Comparison of ENCODE assay signal across 17 mouse cellular contexts in genomic region chr9:30834565-30834905, GRCm38 (mm10).
DNase-seq lines count a peak whose midpoint lies in the region; ATAC-seq lines count a peak whose summit lies in the region.
"Had no signal": no experiment of that assay in that cellular context is flagged by ENCODE, and none has a peak within 500 bp of the region (broad histone marks: within the 10 kb centered on the region; RNA-seq: fewer than 3 reads in every experiment).

No protein-coding gene starts in this region.

- H3K27me3 ChIP-seq in intestine, embryonic 14.5 days (replicated peaks; ENCODE audit: control insufficient read depth, insufficient read depth, low read length): no peaks in the 10 kb centered on the region
- no peaks in the 10 kb centered on the region for H3K27me3 ChIP-seq in intestine, embryonic 15.5 days (replicated peaks)
- no peaks in the 10 kb centered on the region for H3K27me3 ChIP-seq in embryonic facial prominence, embryonic 11.5 days (ENCODE audit: control insufficient read depth, insufficient read depth, low read length)
- no peaks in the 10 kb centered on the region for H3K27me3 ChIP-seq in limb, embryonic 12.5 days
- H3K27me3 ChIP-seq: forebrain, embryonic 15.5 days; kidney, embryonic 15.5 days; midbrain, embryonic 13.5 days had no signal

- no peak for ATAC-seq in intestine, embryonic 14.5 days (replicated peaks; ENCODE audit: low FRiP score, low TSS enrichment, low read depth)
- no peak for ATAC-seq in intestine, embryonic 15.5 days
- ATAC-seq in embryonic facial prominence, embryonic 11.5 days (replicated peaks; ENCODE audit: insufficient number of reproducible peaks, low FRiP score, low TSS enrichment, low read depth): peak; percentile 68
- ATAC-seq in limb, embryonic 12.5 days (ENCODE audit: insufficient number of reproducible peaks, insufficient read depth, low FRiP score, low TSS enrichment, low read depth): peak; percentile 69; the same call in 1 of the 2 replicates
- no peak for ATAC-seq in erythroblast, adult 5-6 weeks (replicated peaks; ENCODE audit: low FRiP score, poor library complexity, severe bottlenecking)
- ATAC-seq: forebrain, embryonic 15.5 days; midbrain, embryonic 13.5 days had no signal

- no peak for DNase-seq in intestine, embryonic 14.5 days (ENCODE audit: low spot score)
- DNase-seq in embryo, embryonic 10 days (ENCODE audit: low spot score): peak; percentile 60
- DNase-seq in embryonic facial prominence, embryonic 11.5 days (ENCODE audit: low spot score): peak; percentile 87
- DNase-seq in gastrocnemius, postnatal 36 days: no peak
- DNase-seq in yolk sac, embryonic 10.5 days (ENCODE audit: low spot score): no peak
- DNase-seq: adrenal gland, adult 2 months; cerebellum, adult 18-20 months; heart, adult 2 months had no signal

- 46% methylated on average over 10 of the region's 10 CpGs for WGBS in intestine, embryonic 14.5 days
- WGBS in intestine, embryonic 15.5 days: 62% methylated on average over 10 of the region's 10 CpGs
- WGBS in embryonic facial prominence, embryonic 11.5 days: 24% methylated on average over 10 of the region's 10 CpGs
- 32% methylated on average over 10 of the region's 10 CpGs for WGBS in limb, embryonic 12.5 days

- intact Hi-C loops in gastrocnemius, postnatal 36 days (cut with DNase I): no loop called here

- no peak overlapping the region for H3K4me3 ChIP-seq in intestine, embryonic 14.5 days (ENCODE audit: low read depth, low read length)
- H3K4me3 ChIP-seq in intestine, embryonic 15.5 days (replicated peaks): no peak overlapping the region
- H3K4me3 ChIP-seq in embryonic facial prominence, embryonic 11.5 days (ENCODE audit: low read depth, low read length): no peak overlapping the region
- no peak overlapping the region for H3K4me3 ChIP-seq in limb, embryonic 12.5 days (replicated peaks)
- H3K4me3 ChIP-seq: forebrain, embryonic 15.5 days; heart, adult 2 months; kidney, embryonic 15.5 days; layer of hippocampus, adult 2 months; midbrain, embryonic 13.5 days had no signal

- H3K9me3 ChIP-seq in intestine, embryonic 14.5 days (ENCODE audit: control insufficient read depth, low read length): no peaks in the 10 kb centered on the region
- H3K9me3 ChIP-seq in intestine, embryonic 15.5 days: no peaks in the 10 kb centered on the region
- no peaks in the 10 kb centered on the region for H3K9me3 ChIP-seq in embryonic facial prominence, embryonic 11.5 days (replicated peaks; ENCODE audit: control insufficient read depth, low read length)
- no peaks in the 10 kb centered on the region for H3K9me3 ChIP-seq in limb, embryonic 12.5 days
- H3K9me3 ChIP-seq: forebrain, embryonic 15.5 days; kidney, embryonic 15.5 days; midbrain, embryonic 13.5 days had no signal

- peaks cover 8% of the 10 kb centered on the region; the same call in 1 of the 2 replicates for H3K4me1 ChIP-seq in intestine, embryonic 14.5 days (replicated peaks; ENCODE audit: control insufficient read depth, insufficient read depth, low read length)
- H3K4me1 ChIP-seq in intestine, embryonic 15.5 days (replicated peaks): no peaks in the 10 kb centered on the region
- H3K4me1 ChIP-seq in embryonic facial prominence, embryonic 11.5 days (ENCODE audit: control insufficient read depth, insufficient read depth, low read length): 0 out of 2 replicates have a peak, but pooled peaks cover 3% of the 10 kb centered on the region
- H3K4me1 ChIP-seq in limb, embryonic 12.5 days (replicated peaks): peaks cover 19% of the 10 kb centered on the region
- H3K4me1 ChIP-seq: forebrain, embryonic 15.5 days; midbrain, embryonic 13.5 days had no signal

- no peak overlapping the region for H3K9ac ChIP-seq in intestine, embryonic 14.5 days (ENCODE audit: low read length)
- H3K9ac ChIP-seq in intestine, embryonic 15.5 days: no peak overlapping the region
- H3K9ac ChIP-seq in embryonic facial prominence, embryonic 11.5 days (replicated peaks; ENCODE audit: low read length): no peak overlapping the region
- H3K9ac ChIP-seq in limb, embryonic 12.5 days (replicated peaks): no peak overlapping the region
- H3K9ac ChIP-seq: forebrain, embryonic 15.5 days; kidney, embryonic 15.5 days; liver, embryonic 14.5 days; midbrain, embryonic 13.5 days had no signal

- 0 out of 2 replicates have a peak overlapping the region, but pooled peaks have one; percentile 2 for H3K27ac ChIP-seq in intestine, embryonic 14.5 days (ENCODE audit: low read depth)
- no peak overlapping the region for H3K27ac ChIP-seq in intestine, embryonic 15.5 days
- peak overlapping the region; percentile 83 for H3K27ac ChIP-seq in embryonic facial prominence, embryonic 11.5 days (replicated peaks; ENCODE audit: low read depth, low read length)
- H3K27ac ChIP-seq in limb, embryonic 12.5 days: peak overlapping the region; percentile 92
- H3K27ac ChIP-seq: forebrain, embryonic 15.5 days; heart, adult 2 months; layer of hippocampus, adult 2 months; liver, embryonic 14.5 days; macrophage; midbrain, embryonic 13.5 days had no signal

- H3K36me3 ChIP-seq in intestine, embryonic 14.5 days (ENCODE audit: control insufficient read depth, insufficient read depth, low read length): no peaks in the 10 kb centered on the region
- no peaks in the 10 kb centered on the region for H3K36me3 ChIP-seq in intestine, embryonic 15.5 days
- no peaks in the 10 kb centered on the region for H3K36me3 ChIP-seq in embryonic facial prominence, embryonic 11.5 days (replicated peaks; ENCODE audit: control insufficient read depth, insufficient read depth, low read depth, low read length)
- no peaks in the 10 kb centered on the region for H3K36me3 ChIP-seq in limb, embryonic 12.5 days
- H3K36me3 ChIP-seq: forebrain, embryonic 15.5 days; kidney, embryonic 15.5 days; midbrain, embryonic 13.5 days had no signal

- H3K4me2 ChIP-seq in intestine, embryonic 14.5 days (ENCODE audit: low read length): no peak overlapping the region
- H3K4me2 ChIP-seq in intestine, embryonic 15.5 days (replicated peaks): no peak overlapping the region
- no peak overlapping the region for H3K4me2 ChIP-seq in embryonic facial prominence, embryonic 11.5 days (ENCODE audit: low read depth, low read length)
- peak overlapping the region; percentile 0; the same call in 1 of the 2 replicates for H3K4me2 ChIP-seq in limb, embryonic 12.5 days
- H3K4me2 ChIP-seq: forebrain, embryonic 15.5 days; kidney, embryonic 15.5 days; midbrain, embryonic 13.5 days had no signal

Comparison
In these comparisons a context has a peak if more than half of its experiments do, and no peak if none do; other contexts are left out.
1. ATAC-seq: peak in embryonic facial prominence, embryonic 11.5 days (single experiment) and limb, embryonic 12.5 days (single experiment); none in intestine, embryonic 14.5 days (single experiment), intestine, embryonic 15.5 days (single experiment) and erythroblast, adult 5-6 weeks (single experiment).
2. DNase-seq: peak in embryo, embryonic 10 days (single experiment) and embryonic facial prominence, embryonic 11.5 days (single experiment); none in intestine, embryonic 14.5 days (single experiment), gastrocnemius, postnatal 36 days (0 of 2) and yolk sac, embryonic 10.5 days (single experiment).